Mouse (Mus musculus) cerebellum, adult 2 months (tissue): ENCODE data around the gene Pik3cd.

Experiments used
- CTCF ChIP-seq: fragments of 200-500 bp; IDR thresholded peaks from 2 replicates; pipeline ENCODE4 v1.5.1; 2011; ENCODE audit warnings: low read depth, mild to moderate bottlenecking, control low read depth, low read length, moderate library complexity, borderline replicate concordance; ENCODE audit not compliant: insufficient read depth
- POLR2A ChIP-seq: fragments of 200-500 bp; IDR thresholded peaks from 2 replicates; pipeline ENCODE4 v1.6.1; 2011; ENCODE audit warnings: low read length, control low read depth, borderline replicate concordance; ENCODE audit not compliant: insufficient read depth

GRCm38 (mm10) chr4:149634966-149635365 is 67.4 kb downstream of the Pik3cd start:
- TF ChIP-seq CTCF (no peak), POLR2A (no peak)
